Mouse (Mus musculus) spleen, adult 2 months (tissue): ENCODE measurements around the gene Slc45a3. TPM values are rescaled to one million over a fixed set of nuclear protein-coding genes. Genes with fewer than 3 reads are reported as not detected.

Experiments
- DNase-seq, 2 experiments: peaks; one replicate each; pipeline versions ENCODE4 v3.0.0 to v3.0.0-alpha.2; 2012 to 2021; ENCODE audit warnings: low spot score in 2 of 2, low read depth in 1 of 2
- H3K27ac ChIP-seq: fragments of 200-500 bp; 2 replicates; pipeline ENCODE4 v1.5.1; 2012; ENCODE audit warnings: low read length, inconsistent platforms; ENCODE audit not compliant: insufficient read depth
- H3K27me3 ChIP-seq: fragments of 200-500 bp; 2 replicates; pipeline ENCODE4 v1.6.1; 2012; ENCODE audit warnings: mild to moderate bottlenecking, moderate library complexity, low read length, inconsistent platforms; ENCODE audit not compliant: control insufficient read depth, insufficient read depth
- H3K36me3 ChIP-seq: fragments of 200-500 bp; 2 replicates; pipeline ENCODE4 v1.6.1; 2012; ENCODE audit warnings: mild to moderate bottlenecking, low read length, inconsistent platforms; ENCODE audit not compliant: control insufficient read depth, insufficient read depth
- H3K4me1 ChIP-seq: fragments of 200-500 bp; 2 replicates; pipeline ENCODE4 v1.6.1; 2011; ENCODE audit warnings: inconsistent platforms; ENCODE audit not compliant: control insufficient read depth, insufficient read depth, insufficient read length
- H3K4me3 ChIP-seq: fragments of 200-500 bp; 2 replicates; pipeline ENCODE4 v1.5.1; 2011; ENCODE audit warnings: mild to moderate bottlenecking, inconsistent platforms; ENCODE audit not compliant: insufficient read depth, insufficient read length; ENCODE audit errors: extremely low read depth
- CTCF ChIP-seq: fragments of 200-500 bp; IDR thresholded peaks from 2 replicates; pipeline ENCODE4 v1.5.1; 2011; ENCODE audit warnings: mild to moderate bottlenecking, inconsistent platforms; ENCODE audit not compliant: insufficient read depth, insufficient read length, insufficient replicate concordance; ENCODE audit errors: extremely low read depth
- POLR2A ChIP-seq: fragments of 200-500 bp; IDR thresholded peaks from 2 replicates; pipeline ENCODE4 v1.6.1; 2011; ENCODE audit warnings: low read depth, low read length, inconsistent platforms
- whole genome bisulfite sequencing: fragments of 180-500 bp; shearing (Covaris S2); methylation state at CpG from one replicate; pipeline ENCODE4 v1.1.7; 2018; 5-methylcytosine and 5-hydroxymethylcytosine counted together
- polyA plus RNA-seq: library from polyadenylated mRNA; depleted of rRNA; stranded (reverse); fragments of >200 nt; gene quantifications from 2 replicates; pipeline ENCODE4 v1.2.3, GENCODE M21; 2012

Gene Slc45a3
- polyA plus RNA-seq, 1 experiment = 23.9 TPM

- 87% methylated on average over 2 of the region's 2 CpGs for WGBS
- DNase-seq = no peak
- Histone ChIP-seq H3K4me3 (no peak overlapping the region), H3K27me3 (no peaks in the 10 kb centered on the region), H3K27ac (no peak overlapping the region), H3K36me3 (no peaks in the 10 kb centered on the region), H3K4me1 (no peaks in the 10 kb centered on the region; the same call in 1 of the 2 replicates)
- TF ChIP-seq POLR2A (no peak), CTCF (no peak)
Observed at GRCm38 (mm10) chr1:131940711-131941244, 22.0 kb upstream of the Slc45a3 start.

- Histone ChIP-seq H3K27ac (no peak overlapping the region), H3K4me3 (no peak overlapping the region), H3K27me3 (no peaks in the 10 kb centered on the region), H3K36me3 (no peaks in the 10 kb centered on the region), H3K4me1 (no peaks in the 10 kb centered on the region; the same call in 1 of the 2 replicates)
- DNase-seq = no peak
- no peak for TF ChIP-seq POLR2A
- TF ChIP-seq CTCF = no peak
- 98% methylated on average over 1 of the region's 1 CpGs for WGBS
Observed at GRCm38 (mm10) chr1:131941501-131941900, 21.3 kb upstream of the Slc45a3 start.

GRCm38 (mm10) chr1:131942621-131943590 lies 19.9 kb upstream of the Slc45a3 start:
- TF ChIP-seq POLR2A = no peak
- TF ChIP-seq CTCF = no peak
- H3K36me3 ChIP-seq = no peaks in the 10 kb centered on the region
- 51% methylated on average over 16 of the region's 16 CpGs for WGBS
- DNase-seq = no peak
- H3K27me3 ChIP-seq = no peaks in the 10 kb centered on the region
- H3K4me1 ChIP-seq = no peaks in the 10 kb centered on the region; the same call in 1 of the 2 replicates
- H3K4me3 ChIP-seq = no peak overlapping the region
- H3K27ac ChIP-seq = no peak overlapping the region

GRCm38 (mm10) chr1:131945674-131946440 lies 16.9 kb upstream of the Slc45a3 start:
- Histone ChIP-seq H3K36me3 (no peaks in the 10 kb centered on the region), H3K27ac (no peak overlapping the region), H3K27me3 (no peaks in the 10 kb centered on the region), H3K4me3 (no peak overlapping the region), H3K4me1 (no peaks in the 10 kb centered on the region; the same call in 1 of the 2 replicates)
- DNase-seq = no peak
- WGBS = 79% methylated on average over 10 of the region's 10 CpGs
- no peak for TF ChIP-seq POLR2A
- TF ChIP-seq CTCF = no peak

- H3K4me1 ChIP-seq = no peaks in the 10 kb centered on the region; the same call in 1 of the 2 replicates
- TF ChIP-seq CTCF (no peak), POLR2A (no peak)
- no peaks in the 10 kb centered on the region for H3K27me3 ChIP-seq
- 70% methylated on average over 11 of the region's 11 CpGs for WGBS
- no peak overlapping the region for H3K27ac ChIP-seq
- no peaks in the 10 kb centered on the region for H3K36me3 ChIP-seq
- no peak overlapping the region for H3K4me3 ChIP-seq
- DNase-seq = no peak
Observed at GRCm38 (mm10) chr1:131946462-131947215, 16.1 kb upstream of the Slc45a3 start.

GRCm38 (mm10) chr1:131947997-131948525 lies 14.7 kb upstream of the Slc45a3 start:
- H3K27ac ChIP-seq = no peak overlapping the region
- no peaks in the 10 kb centered on the region; the same call in 1 of the 2 replicates for H3K4me1 ChIP-seq
- H3K36me3 ChIP-seq = no peaks in the 10 kb centered on the region
- no peaks in the 10 kb centered on the region for H3K27me3 ChIP-seq
- H3K4me3 ChIP-seq = no peak overlapping the region
- WGBS = 38% methylated on average over 1 of the region's 1 CpGs
- DNase-seq = no peak
- no peak for TF ChIP-seq CTCF
- TF ChIP-seq POLR2A = no peak
